ENCODE assay signal across 9 mouse cellular contexts in the genomic region with DNA sequence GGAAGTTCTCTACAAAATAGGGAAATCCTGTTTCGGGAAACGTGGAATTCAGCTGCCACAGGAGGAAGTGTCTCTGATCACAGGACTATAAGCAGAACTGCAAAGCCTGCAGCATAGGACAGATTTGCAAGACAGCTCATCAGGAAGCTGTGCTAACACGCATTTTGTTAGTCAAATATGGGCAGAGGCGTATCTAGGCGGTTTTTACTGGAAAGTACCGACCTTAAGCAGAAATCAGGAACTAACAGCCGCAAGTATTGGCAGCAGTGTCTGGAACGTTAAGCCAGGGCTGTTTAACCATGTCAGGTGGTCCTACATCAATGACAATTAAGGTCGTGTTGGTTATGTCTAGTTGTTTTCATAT. TPM values are rescaled to one million over a fixed set of nuclear protein-coding genes. Genes with fewer than 3 reads are reported as not detected.
DNase-seq lines count a peak whose midpoint lies in the region; ATAC-seq and TF ChIP-seq lines count a peak whose summit lies in the region.
"Had no signal": no experiment of that assay in that cellular context is flagged by ENCODE, and none has a peak within 500 bp of the region (broad histone marks: within the 10 kb centered on the region; RNA-seq: fewer than 3 reads in every experiment).

No protein-coding gene starts in this region.

- peak; percentile 25 for ATAC-seq in liver, embryonic 13.5 days (ENCODE audit: low read depth)
- ATAC-seq in midbrain, embryonic 15.5 days (replicated peaks), result no peak

- no peak overlapping the region for H3K4me3 ChIP-seq in liver, embryonic 13.5 days (replicated peaks)
- no peak overlapping the region for H3K4me3 ChIP-seq in small intestine, adult 2 months (ENCODE audit: low read depth, low read length)
- no peak overlapping the region for H3K4me3 ChIP-seq in midbrain, embryonic 15.5 days

- H3K4me2 ChIP-seq in liver, embryonic 13.5 days, result no peak overlapping the region
- no peak overlapping the region for H3K4me2 ChIP-seq in midbrain, embryonic 15.5 days

- H3K27ac ChIP-seq in liver, embryonic 13.5 days, result peak overlapping the region; percentile 85
- H3K27ac ChIP-seq in small intestine, adult 2 months (ENCODE audit: insufficient read depth, low read depth, low read length), result peak overlapping the region; percentile 96
- no peak overlapping the region for H3K27ac ChIP-seq in midbrain, embryonic 15.5 days

- H3K4me1 ChIP-seq in liver, embryonic 13.5 days (replicated peaks), result peaks cover 88% of the 10 kb centered on the region
- H3K4me1 ChIP-seq in small intestine, adult 2 months (ENCODE audit: control insufficient read depth, insufficient read depth, insufficient read length, low read length), result peaks cover 38% of the 10 kb centered on the region
- H3K4me1 ChIP-seq in midbrain, embryonic 15.5 days, result peaks cover 4% of the 10 kb centered on the region

- no peaks in the 10 kb centered on the region for H3K36me3 ChIP-seq in liver, embryonic 13.5 days
- H3K36me3 ChIP-seq in small intestine, adult 2 months (ENCODE audit: control insufficient read depth, insufficient read depth, low read length), result peaks cover 8% of the 10 kb centered on the region; the same call in 1 of the 2 replicates
- no peaks in the 10 kb centered on the region for H3K36me3 ChIP-seq in midbrain, embryonic 15.5 days (replicated peaks)
- H3K36me3 ChIP-seq: G1E had no signal

- peak; percentile 6 for DNase-seq in embryo, embryonic 11 days
- no peak for DNase-seq in embryo, embryonic 10 days (ENCODE audit: low spot score)
- DNase-seq in B cell, adult 2 months, result peak; percentile 77 to 81
- DNase-seq in gastrocnemius, postnatal 25 days, result peak; percentile 48
- peak; percentile 45 for DNase-seq in liver, embryonic 13.5 days
- DNase-seq in cerebellum, adult 18-20 months, result no peak

- WGBS in liver, embryonic 13.5 days (ENCODE audit: insufficient replicate concordance), result 12% methylated on average over 9 of the region's 9 CpGs
- 20% methylated on average over 9 of the region's 9 CpGs for WGBS in small intestine, adult 2 months
- 89% methylated on average over 9 of the region's 9 CpGs for WGBS in midbrain, embryonic 15.5 days

- no peak for TF ChIP-seq POLR2A in small intestine, adult 2 months (IDR thresholded peaks at IDR 0.05; ENCODE audit: low read depth, low read length)

- H3K9me3 ChIP-seq in liver, embryonic 13.5 days (replicated peaks), result no peaks in the 10 kb centered on the region
- H3K9me3 ChIP-seq in midbrain, embryonic 15.5 days, result no peaks in the 10 kb centered on the region

- H3K27me3 ChIP-seq in liver, embryonic 13.5 days, result no peaks in the 10 kb centered on the region
- no peaks in the 10 kb centered on the region for H3K27me3 ChIP-seq in small intestine, adult 2 months (ENCODE audit: control insufficient read depth, insufficient read depth, low read length)
- H3K27me3 ChIP-seq in midbrain, embryonic 15.5 days (replicated peaks), result no peaks in the 10 kb centered on the region

- no peak for TF ChIP-seq CTCF in small intestine, adult 2 months (IDR thresholded peaks at IDR 0.05; ENCODE audit: extremely low read depth, insufficient read length, insufficient replicate concordance, low read depth, low read length)

- no peak overlapping the region; the same call in 1 of the 2 replicates for H3K9ac ChIP-seq in liver, embryonic 13.5 days
- no peak overlapping the region for H3K9ac ChIP-seq in midbrain, embryonic 15.5 days

RNA-seq across cellular contexts. Expression of gene Cd69, which starts 42.4 kb away (rescaled TPM):
- under 1 TPM in 1 of 2 experiments, not detected in 1; 0.19 TPM for total RNA-seq in gastrocnemius, postnatal 25 days (2021)
- polyA plus RNA-seq in liver, embryonic 13.5 days (2015; fragmentation: Nextera tagmentation; extraction: Ambion mirVana), result 0.91 and 1.2 TPM in 2 replicates
- polyA plus RNA-seq in small intestine, adult 2 months (2012; rRNA removed), result 0.25 TPM in 1 of 2 replicates, not detected in the other
- not detected in 2 replicates for polyA plus RNA-seq in midbrain, embryonic 15.5 days (2015; fragmentation: Nextera tagmentation; extraction: Ambion mirVana)
- total RNA-seq: G1E had no signal
- polyA plus RNA-seq: G1E had no signal

RNA-seq across cellular contexts. Expression of gene Clec2d, which starts 52.4 kb away (rescaled TPM):
- 10 to 100 TPM; 61.8 to 71.7 TPM for total RNA-seq in gastrocnemius, postnatal 25 days (2021)
- polyA plus RNA-seq in liver, embryonic 13.5 days (2015; fragmentation: Nextera tagmentation; extraction: Ambion mirVana), result 0.13 and 0.15 TPM in 2 replicates
- 15.4 and 20.9 TPM in 2 replicates for polyA plus RNA-seq in small intestine, adult 2 months (2012; rRNA removed)
- not detected in 2 replicates for polyA plus RNA-seq in midbrain, embryonic 15.5 days (2015; fragmentation: Nextera tagmentation; extraction: Ambion mirVana)
- total RNA-seq: G1E had no signal
- polyA plus RNA-seq: G1E had no signal

Comparison
In these comparisons a context has a peak if more than half of its experiments do, and no peak if none do; other contexts are left out.
1. DNase-seq: peak in embryo, embryonic 11 days (single experiment), B cell, adult 2 months (2 of 2), gastrocnemius, postnatal 25 days (single experiment) and liver, embryonic 13.5 days (single experiment); none in embryo, embryonic 10 days (single experiment) and cerebellum, adult 18-20 months (0 of 2).
2. RNA of gene Clec2d, which starts 52.4 kb away (polyA plus RNA-seq): 15.4 to 20.9 TPM in small intestine, adult 2 months; 0.13 to 0.15 TPM in liver, embryonic 13.5 days and not detected in midbrain, embryonic 15.5 days; every median in the first group is over 10 times any median in the second.